Mouse (Mus musculus): ENCODE results near the gene Map1lc3b. TPM values are rescaled to one million over a fixed set of nuclear protein-coding genes. Genes with fewer than 3 reads are reported as not detected.

Gene Map1lc3b
- polyA plus RNA-seq, 1 experiment, result 186 TPM

DNA sequence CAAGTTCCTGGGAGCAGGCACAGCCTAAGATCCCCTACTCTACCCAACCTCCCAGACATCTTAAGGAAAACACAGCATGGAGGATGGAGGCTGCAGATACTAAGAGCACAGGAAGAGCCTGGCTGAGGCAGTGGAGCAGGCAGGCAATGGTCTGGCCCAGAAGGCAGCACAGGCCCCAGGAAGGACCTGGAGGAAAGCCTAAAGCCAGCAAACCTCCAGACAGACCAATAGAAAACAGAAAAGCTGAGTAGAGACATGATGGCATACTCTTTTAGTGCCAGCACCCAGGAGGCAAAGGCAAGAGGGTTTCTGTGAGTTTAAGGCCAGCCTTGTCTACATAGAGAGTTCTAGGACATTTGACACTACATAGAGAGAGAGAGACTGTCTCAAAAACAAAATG, 23.3 kb downstream of the Map1lc3b start:
- TF ChIP-seq REST (IDR thresholded peaks at IDR 0.05; ENCODE audit: insufficient read depth, insufficient read length) (no peak), POLR2AphosphoS2 (IDR thresholded peaks at IDR 0.05; ENCODE audit: insufficient read length, low read depth) (no peak), MYOG (IDR thresholded peaks at IDR 0.05; ENCODE audit: control insufficient read depth in 1 of 3, insufficient read depth in 1 of 3, insufficient read length in 2 of 3, low read depth in 2 of 3) (no peak), E2F4 (IDR thresholded peaks at IDR 0.05; ENCODE audit: insufficient read depth) (no peak), TCF12 (IDR thresholded peaks at IDR 0.05; ENCODE audit: insufficient read depth, poor library complexity, severe bottlenecking) (no peak), POLR2A (IDR thresholded peaks at IDR 0.05; ENCODE audit: insufficient read length, low read depth) (no peak), CEBPB (IDR thresholded peaks at IDR 0.05; ENCODE audit: insufficient read depth, poor library complexity, severe bottlenecking) (no peak), SRF (IDR thresholded peaks at IDR 0.05; ENCODE audit: control insufficient read depth, insufficient read length, low read depth) (no peak), MYOD1 (IDR thresholded peaks at IDR 0.05; ENCODE audit: control insufficient read depth in 1 of 3, insufficient read length in 2 of 3, low read depth in 2 of 3) (no peak)
- no peak overlapping the region for H3K4me3 ChIP-seq
- H3K36me3 ChIP-seq (ENCODE audit: control insufficient read depth, insufficient read depth), result peaks cover 6% of the 10 kb centered on the region
- no peak overlapping the region for H3ac ChIP-seq (ENCODE audit: control insufficient read depth, insufficient read length)
- peaks cover 38% of the 10 kb centered on the region for H3K79me2 ChIP-seq (ENCODE audit: control insufficient read depth, insufficient read depth)
- H3K27me3 ChIP-seq (ENCODE audit: control insufficient read depth, insufficient read depth, insufficient read length), result no peaks in the 10 kb centered on the region
- H3K4me2 ChIP-seq (ENCODE audit: low read depth), result no peak overlapping the region

DNA sequence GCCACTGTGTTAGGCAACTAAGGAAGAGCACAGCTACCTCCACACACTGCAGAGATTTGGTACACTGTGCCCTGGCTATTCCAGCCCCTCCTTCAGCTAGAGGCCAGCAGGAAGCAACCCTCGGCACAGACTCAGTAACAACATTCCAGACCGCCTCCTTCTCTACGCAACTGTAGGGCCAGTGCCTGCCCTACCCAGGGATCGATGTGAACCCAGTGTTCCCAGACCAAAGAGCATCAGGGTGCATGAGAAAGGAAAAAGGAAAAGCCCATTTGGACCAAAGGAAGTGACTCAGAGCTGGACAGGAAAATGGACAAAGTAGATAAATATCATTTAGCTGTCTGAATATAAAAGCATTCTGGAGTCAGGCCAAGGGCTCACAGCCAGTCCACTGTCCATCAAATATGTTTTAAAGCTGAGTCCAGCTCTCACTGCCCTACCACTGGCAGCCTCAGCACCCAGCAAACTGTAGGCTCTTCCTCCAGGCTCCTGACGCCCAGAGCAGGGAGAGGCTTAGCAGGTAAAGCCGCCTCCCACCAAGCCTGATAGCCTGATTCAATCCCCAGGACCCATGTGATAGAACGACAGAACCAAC, 29.3 kb downstream of the Map1lc3b start:
- no peak overlapping the region for H3K4me2 ChIP-seq (ENCODE audit: low read depth)
- H3K36me3 ChIP-seq (ENCODE audit: control insufficient read depth, insufficient read depth), result peaks cover 3% of the 10 kb centered on the region

DNA sequence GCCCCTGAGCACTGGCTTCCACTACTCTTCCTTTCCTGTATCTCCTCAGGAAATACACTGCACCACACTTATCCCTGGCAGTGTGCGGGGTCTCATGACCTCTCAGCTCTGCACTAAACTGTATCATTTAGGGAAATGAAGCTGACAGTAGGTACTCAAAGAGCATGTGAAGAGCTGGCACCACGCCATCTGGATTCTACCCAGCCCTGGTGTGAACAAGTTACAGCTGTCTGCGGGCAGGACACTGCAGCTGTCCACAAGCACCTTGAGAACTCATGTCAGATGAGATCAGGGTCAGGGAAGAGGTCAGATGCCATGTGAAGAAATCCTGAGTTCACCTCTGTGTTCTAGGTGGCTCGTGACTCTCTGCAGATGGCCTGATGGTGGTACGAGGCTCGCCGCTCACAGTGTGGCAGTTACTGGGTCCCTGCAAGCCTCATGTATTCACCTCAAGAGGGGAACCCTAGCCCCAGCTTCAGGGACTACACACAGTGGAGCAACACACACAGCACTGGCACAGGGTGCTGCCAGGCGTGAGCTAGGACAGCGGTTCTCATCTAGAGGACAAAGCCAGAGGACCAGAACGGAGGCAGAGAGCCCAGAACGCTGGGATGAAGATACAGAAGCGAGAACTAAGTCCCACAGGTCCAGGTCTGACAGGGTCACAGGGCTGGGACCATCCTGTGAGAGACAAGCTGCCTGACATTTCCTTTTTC, 30.8 kb downstream of the Map1lc3b start:
- no peak for TF ChIP-seq USF1 (IDR thresholded peaks at IDR 0.05; ENCODE audit: low read depth)
- TF ChIP-seq SRF (IDR thresholded peaks at IDR 0.05; ENCODE audit: control insufficient read depth, insufficient read length, low read depth), result peak; percentile 36
- TF ChIP-seq TCF3 (IDR thresholded peaks at IDR 0.05; ENCODE audit: insufficient read length, low read depth), result peak; percentile 78
- TF ChIP-seq MAX (IDR thresholded peaks at IDR 0.05; ENCODE audit: low read depth), result no peak
- peak in 2 of 3 experiments; percentile 86 to 91 for TF ChIP-seq MYOD1 (IDR thresholded peaks at IDR 0.05; ENCODE audit: control insufficient read depth in 1 of 3, insufficient read length in 2 of 3, low read depth in 2 of 3)
- peak; percentile 60 for TF ChIP-seq TCF12 (IDR thresholded peaks at IDR 0.05; ENCODE audit: insufficient read depth, poor library complexity, severe bottlenecking)
- TF ChIP-seq MYOG (IDR thresholded peaks at IDR 0.05; ENCODE audit: control insufficient read depth in 1 of 3, insufficient read depth in 1 of 3, insufficient read length in 2 of 3, low read depth in 2 of 3), result peak; percentile 62 to 96 (median 89)
- Histone ChIP-seq H3K27me3 (ENCODE audit: control insufficient read depth, insufficient read depth, insufficient read length) (no peaks in the 10 kb centered on the region), H3K79me2 (ENCODE audit: control insufficient read depth, insufficient read depth) (peaks cover 83% of the 10 kb centered on the region), H3K36me3 (ENCODE audit: control insufficient read depth, insufficient read depth) (peaks cover 3% of the 10 kb centered on the region), H3K4me3 (no peak overlapping the region), H3ac (ENCODE audit: control insufficient read depth, insufficient read length) (no peak overlapping the region), H3K4me2 (ENCODE audit: low read depth) (no peak overlapping the region)

More for the DNA sequence above, 29.3 kb downstream of the Map1lc3b start:
- H3K27me3 ChIP-seq (ENCODE audit: control insufficient read depth, insufficient read depth, insufficient read length), result no peaks in the 10 kb centered on the region
- peaks cover 84% of the 10 kb centered on the region for H3K79me2 ChIP-seq (ENCODE audit: control insufficient read depth, insufficient read depth)
- H3ac ChIP-seq (ENCODE audit: control insufficient read depth, insufficient read length), result no peak overlapping the region
- no peak overlapping the region for H3K4me3 ChIP-seq
- TF ChIP-seq TCF3 (IDR thresholded peaks at IDR 0.05; ENCODE audit: insufficient read length, low read depth), result no peak
- no peak for TF ChIP-seq SRF (IDR thresholded peaks at IDR 0.05; ENCODE audit: control insufficient read depth, insufficient read length, low read depth)
- TF ChIP-seq POLR2AphosphoS2 (IDR thresholded peaks at IDR 0.05; ENCODE audit: insufficient read length, low read depth), result no peak
- no peak for TF ChIP-seq POLR2A (IDR thresholded peaks at IDR 0.05; ENCODE audit: insufficient read length, low read depth)
- TF ChIP-seq MAX (IDR thresholded peaks at IDR 0.05; ENCODE audit: low read depth), result no peak
- no peak for TF ChIP-seq E2F4 (IDR thresholded peaks at IDR 0.05; ENCODE audit: insufficient read depth)
- TF ChIP-seq REST (IDR thresholded peaks at IDR 0.05; ENCODE audit: insufficient read depth, insufficient read length), result no peak
- no peak for TF ChIP-seq MYOD1 (IDR thresholded peaks at IDR 0.05; ENCODE audit: control insufficient read depth in 1 of 3, insufficient read length in 2 of 3, low read depth in 2 of 3)
- TF ChIP-seq CEBPB (IDR thresholded peaks at IDR 0.05; ENCODE audit: insufficient read depth, poor library complexity, severe bottlenecking), result no peak
- no peak for TF ChIP-seq USF1 (IDR thresholded peaks at IDR 0.05; ENCODE audit: low read depth)
- no peak for TF ChIP-seq TCF12 (IDR thresholded peaks at IDR 0.05; ENCODE audit: insufficient read depth, poor library complexity, severe bottlenecking)
- no peak for TF ChIP-seq MYOG (IDR thresholded peaks at IDR 0.05; ENCODE audit: control insufficient read depth in 1 of 3, insufficient read depth in 1 of 3, insufficient read length in 2 of 3, low read depth in 2 of 3)

GRCm38 (mm10) chr8:121621879-121622278, 31.7 kb downstream of the Map1lc3b start:
- TF ChIP-seq SRF (IDR thresholded peaks at IDR 0.05; ENCODE audit: control insufficient read depth, insufficient read length, low read depth), result no peak
- no peak for TF ChIP-seq MYOD1 (IDR thresholded peaks at IDR 0.05; ENCODE audit: control insufficient read depth in 1 of 3, insufficient read length in 2 of 3, low read depth in 2 of 3)
- TF ChIP-seq TCF12 (IDR thresholded peaks at IDR 0.05; ENCODE audit: insufficient read depth, poor library complexity, severe bottlenecking), result no peak
- peaks cover 4% of the 10 kb centered on the region for H3K36me3 ChIP-seq (ENCODE audit: control insufficient read depth, insufficient read depth)
- H3ac ChIP-seq (ENCODE audit: control insufficient read depth, insufficient read length), result no peak overlapping the region

GRCm38 (mm10) chr8:121623043-121623442, 32.9 kb downstream of the Map1lc3b start:
- H3ac ChIP-seq (ENCODE audit: control insufficient read depth, insufficient read length), result no peak overlapping the region
- H3K79me2 ChIP-seq (ENCODE audit: control insufficient read depth, insufficient read depth), result peaks cover 92% of the 10 kb centered on the region
- no peak overlapping the region for H3K4me2 ChIP-seq (ENCODE audit: low read depth)
- no peaks in the 10 kb centered on the region for H3K27me3 ChIP-seq (ENCODE audit: control insufficient read depth, insufficient read depth, insufficient read length)
- H3K4me3 ChIP-seq, result no peak overlapping the region
- peaks cover 11% of the 10 kb centered on the region for H3K36me3 ChIP-seq (ENCODE audit: control insufficient read depth, insufficient read depth)
- no peak for TF ChIP-seq REST (IDR thresholded peaks at IDR 0.05; ENCODE audit: insufficient read depth, insufficient read length)

More at GRCm38 (mm10) chr8:121621879-121622278, 31.7 kb downstream of the Map1lc3b start:
- H3K4me2 ChIP-seq (ENCODE audit: low read depth), result no peak overlapping the region
- no peak overlapping the region for H3K4me3 ChIP-seq
- peaks cover 87% of the 10 kb centered on the region for H3K79me2 ChIP-seq (ENCODE audit: control insufficient read depth, insufficient read depth)
- H3K27me3 ChIP-seq (ENCODE audit: control insufficient read depth, insufficient read depth, insufficient read length), result no peaks in the 10 kb centered on the region
